Mouse (Mus musculus): ENCODE data around the gene Cacna1c.
"Not testable (repeated sequence)": the region's sequence is repeated elsewhere in the genome, so short reads cannot be mapped to it uniquely, and the experiment has no call there.

The Cacna1c gene

GRCm38 (mm10) chr6:118592662-118593376 is 603.4 kb downstream of the Cacna1c start:
- peak; percentile 43 for DNase-seq (ENCODE audit: low read depth)

GRCm38 (mm10) chr6:118578741-118579140 is 617.5 kb downstream of the Cacna1c start:
- not testable (repeated sequence) for DNase-seq (ENCODE audit: low read depth)

DNA sequence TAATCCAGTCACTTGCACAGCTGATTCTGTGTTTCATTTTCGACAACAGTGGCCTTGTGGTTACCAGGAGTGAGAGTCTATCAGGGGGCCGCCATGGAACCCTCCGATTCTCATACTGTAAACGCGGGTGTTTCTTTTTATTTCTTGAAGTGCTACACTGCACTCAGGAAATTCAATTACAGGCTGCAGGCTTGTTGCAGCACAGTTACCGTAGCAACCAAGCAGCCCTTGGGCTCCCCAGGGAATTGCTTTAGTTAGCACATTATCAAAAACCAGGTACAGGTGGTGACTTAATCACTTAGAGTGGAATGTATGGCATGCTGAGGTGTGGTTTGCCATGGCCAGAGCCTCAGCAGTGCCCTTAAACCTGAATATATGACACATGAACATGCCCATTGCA is 621.9 kb downstream of the Cacna1c start:
- DNase-seq (ENCODE audit: low read depth) = no peak

- DNase-seq (ENCODE audit: low read depth) = no peak
Measured at GRCm38 (mm10) chr6:118567816-118568215, 628.4 kb downstream of the Cacna1c start.

GRCm38 (mm10) chr6:118561745-118562609 is 634.2 kb downstream of the Cacna1c start, which contains the start of gene Ankrd26:
Ankrd26 (minus strand) TSS chr6:118562226.
- DNase-seq (ENCODE audit: low read depth) = peak; percentile 93

DNA sequence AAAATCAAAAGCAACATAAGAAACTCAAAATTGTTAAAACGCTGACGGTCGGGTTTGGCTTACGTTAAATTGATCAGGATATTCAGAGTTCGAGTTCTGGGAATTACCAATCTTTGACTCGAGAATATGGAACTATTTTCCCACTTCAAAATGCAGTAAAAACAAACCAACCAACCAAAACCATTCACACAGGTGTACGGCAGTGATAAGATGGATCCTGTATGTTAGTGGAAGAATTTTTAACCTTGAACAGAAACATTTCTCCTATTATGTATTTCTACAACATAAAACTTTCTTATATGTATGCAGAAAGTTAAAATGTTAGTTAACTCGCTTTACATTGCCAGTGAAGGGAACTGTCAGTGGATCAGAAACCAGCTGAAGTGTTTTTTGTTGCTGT is 635.0 kb downstream of the Cacna1c start:
- DNase-seq (ENCODE audit: low read depth) = peak; percentile 7

GRCm38 (mm10) chr6:118538627-118539026 is 657.6 kb downstream of the Cacna1c start:
- DNase-seq (ENCODE audit: low read depth) = no peak

Data from induced T-regulatory cell, adult 2 months (primary cell).